Mouse (Mus musculus): ENCODE measurements around the gene Tbcc.

Gene Tbcc

GRCm38 (mm10) chr17:46900941-46901340, 10.5 kb downstream of the Tbcc start:
- DNase-seq (ENCODE audit: extremely low read depth, low read depth, low spot score) = no peak

GRCm38 (mm10) chr17:46903876-46904490, 13.5 kb downstream of the Tbcc start:
- no peak for DNase-seq (ENCODE audit: extremely low read depth, low read depth, low spot score)

- DNase-seq (ENCODE audit: extremely low read depth, low read depth, low spot score) = no peak
These were observed 19.7 kb downstream of the Tbcc start, which contains the start of gene Prph2 for GRCm38 (mm10) chr17:46910186-46910585. Gene Prph2 (plus strand): TSS chr17:46910459.

- no peak for DNase-seq (ENCODE audit: extremely low read depth, low read depth, low spot score)
These were observed 21.8 kb downstream of the Tbcc start for GRCm38 (mm10) chr17:46912331-46912730.

- DNase-seq (ENCODE audit: extremely low read depth, low read depth, low spot score) = no peak
These were observed 24.6 kb downstream of the Tbcc start for GRCm38 (mm10) chr17:46915129-46915528.

- no peak for DNase-seq (ENCODE audit: extremely low read depth, low read depth, low spot score)
These were observed 28.5 kb downstream of the Tbcc start for GRCm38 (mm10) chr17:46918951-46919350.

- no peak for DNase-seq (ENCODE audit: extremely low read depth, low read depth, low spot score)
These were observed 30.4 kb downstream of the Tbcc start for GRCm38 (mm10) chr17:46920855-46921254.

GRCm38 (mm10) chr17:46926192-46926591, 35.7 kb downstream of the Tbcc start:
- no peak for DNase-seq (ENCODE audit: extremely low read depth, low read depth, low spot score)

GRCm38 (mm10) chr17:46926941-46927340, 36.5 kb downstream of the Tbcc start:
- DNase-seq (ENCODE audit: extremely low read depth, low read depth, low spot score) = no peak

GRCm38 (mm10) chr17:46927781-46928180, 37.3 kb downstream of the Tbcc start:
- no peak for DNase-seq (ENCODE audit: extremely low read depth, low read depth, low spot score)

GRCm38 (mm10) chr17:46929277-46929676, 38.8 kb downstream of the Tbcc start:
- no peak for DNase-seq (ENCODE audit: extremely low read depth, low read depth, low spot score)

GRCm38 (mm10) chr17:46929897-46930296, 39.4 kb downstream of the Tbcc start:
- DNase-seq (ENCODE audit: extremely low read depth, low read depth, low spot score) = no peak

- no peak for DNase-seq (ENCODE audit: extremely low read depth, low read depth, low spot score)
These were observed 42.5 kb downstream of the Tbcc start for GRCm38 (mm10) chr17:46932961-46933360.

GRCm38 (mm10) chr17:46933557-46934348, 43.3 kb downstream of the Tbcc start:
- DNase-seq (ENCODE audit: extremely low read depth, low read depth, low spot score) = no peak

- no peak for DNase-seq (ENCODE audit: extremely low read depth, low read depth, low spot score)
These were observed 50.0 kb downstream of the Tbcc start for GRCm38 (mm10) chr17:46940461-46940860.
